Mouse (Mus musculus) gastrocnemius, postnatal 36 days (tissue): ENCODE results near the gene 6030445D17Rik. TPM values are rescaled to one million over a fixed set of nuclear protein-coding genes. Genes with fewer than 3 reads are reported as not detected.

Source experiments
- DNase-seq, 2 experiments: peaks; one replicate each; pipeline ENCODE4 v3.0.0; 2022
- intact Hi-C: fragments of 180-260 bp; cut with DNase I; formaldehyde crosslinking; loops from one replicate; pipeline ENCODE4 v1.15.1; 2025
- total RNA-seq, 2 experiments: library from RNA; stranded (reverse); gene quantifications; 2 replicates each; pipeline ENCODE4 v1.2.3; 2021

Gene 6030445D17Rik
- total RNA-seq, 2 experiments from 2014 or later: 0.15 to 0.38 TPM

DNA sequence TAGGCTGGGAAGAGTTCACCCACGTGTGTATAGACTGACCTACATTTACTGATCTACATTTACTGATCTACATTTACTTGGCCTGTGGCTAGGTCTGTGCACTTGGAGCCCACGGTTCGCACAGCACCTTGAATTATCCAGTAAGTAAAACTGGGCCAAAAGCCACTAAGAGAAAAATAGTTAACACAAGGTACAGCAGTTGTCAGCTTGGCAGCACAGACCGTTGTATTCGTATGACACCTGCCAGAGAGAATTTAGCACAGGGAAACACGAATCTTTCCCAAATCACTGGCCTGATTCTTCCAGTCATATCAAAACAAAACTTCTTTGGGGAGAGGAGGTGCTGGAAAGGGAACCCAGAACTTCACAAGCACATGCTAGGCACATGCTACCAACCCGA is 3.8 kb upstream of the 6030445D17Rik start:
- no peak for DNase-seq
- intact Hi-C loops: no loop called here

DNA sequence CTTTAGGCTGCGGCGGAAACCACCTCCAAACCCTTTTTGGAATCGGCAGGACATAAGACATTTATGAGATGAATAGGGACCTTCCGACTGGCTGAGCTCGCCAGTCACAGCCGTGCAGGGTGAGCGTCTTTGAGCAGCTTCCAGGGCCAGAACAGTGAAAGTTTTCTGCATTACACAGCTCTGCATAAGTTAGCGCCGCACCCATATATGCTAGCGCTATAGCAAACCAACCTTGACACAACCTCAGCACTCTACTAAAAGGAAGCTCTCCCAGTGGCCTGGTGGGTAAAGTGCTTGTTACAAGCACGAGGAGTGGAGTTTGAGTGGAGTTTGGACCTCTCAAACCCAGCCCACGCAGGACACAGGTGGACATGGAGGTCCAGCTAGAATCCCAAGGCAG is 2.8 kb upstream of the 6030445D17Rik start:
- intact Hi-C loops: no loop called here

DNA sequence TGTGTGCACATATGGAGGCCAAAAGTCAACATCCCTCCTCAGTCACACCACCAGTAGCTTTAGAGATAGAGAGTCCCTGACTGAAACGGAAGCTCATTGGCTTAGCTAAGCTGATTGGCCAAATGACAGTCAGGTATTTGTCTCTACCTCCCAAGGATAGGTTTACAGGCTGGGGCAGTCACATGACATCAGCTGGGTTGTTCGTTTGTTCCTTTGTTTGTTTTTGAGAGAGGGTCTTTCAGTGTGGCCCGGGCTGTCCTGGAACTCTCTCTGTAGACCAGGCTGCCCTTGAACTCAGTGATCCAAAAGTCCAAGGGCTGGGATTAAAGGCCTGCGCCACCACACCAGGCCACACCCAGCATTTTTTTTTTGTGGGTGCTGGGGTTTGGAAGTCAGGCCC is 844 bp upstream of the 6030445D17Rik start:
- DNase-seq: no peak
- intact Hi-C loops: no loop called here

More for the DNA sequence above, 2.8 kb upstream of the 6030445D17Rik start:
- DNase-seq: no peak

DNA sequence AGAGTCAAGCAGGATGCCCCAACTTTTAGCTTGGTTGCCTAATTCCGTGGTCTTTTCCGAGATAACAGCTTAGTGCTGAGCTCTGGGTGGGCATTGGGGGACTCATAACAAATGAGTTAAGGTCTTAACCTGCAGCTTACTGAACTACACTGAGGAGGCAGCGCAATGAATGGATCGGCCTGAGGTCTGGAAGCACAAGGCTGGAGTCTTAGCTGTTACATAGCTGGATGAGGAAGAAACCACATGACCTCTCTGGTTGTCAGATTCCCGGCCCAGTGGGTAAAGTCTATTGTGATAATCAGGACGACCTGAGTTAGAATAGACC is 327 bp upstream of the 6030445D17Rik start:
- intact Hi-C loops: no loop called here
- DNase-seq: no peak

DNA sequence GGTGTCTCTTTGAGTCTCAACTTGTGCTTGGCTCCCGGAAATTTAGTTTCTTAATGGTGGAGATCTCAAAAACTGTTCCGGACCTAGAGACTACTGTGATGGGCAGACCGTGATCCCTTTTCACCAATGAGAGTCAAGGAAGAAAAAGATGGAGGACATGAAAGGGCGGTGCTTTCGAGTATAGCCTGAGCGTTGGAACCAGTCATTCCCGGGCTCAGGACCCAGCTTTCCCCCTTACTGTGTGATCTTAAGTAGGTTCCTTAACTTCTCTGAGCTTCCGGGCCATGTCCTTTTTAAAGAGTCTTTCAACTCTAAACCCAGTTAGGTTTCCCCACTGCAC is 759 bp downstream of the 6030445D17Rik start:
- intact Hi-C loops: no loop called here
- DNase-seq: no peak

DNA sequence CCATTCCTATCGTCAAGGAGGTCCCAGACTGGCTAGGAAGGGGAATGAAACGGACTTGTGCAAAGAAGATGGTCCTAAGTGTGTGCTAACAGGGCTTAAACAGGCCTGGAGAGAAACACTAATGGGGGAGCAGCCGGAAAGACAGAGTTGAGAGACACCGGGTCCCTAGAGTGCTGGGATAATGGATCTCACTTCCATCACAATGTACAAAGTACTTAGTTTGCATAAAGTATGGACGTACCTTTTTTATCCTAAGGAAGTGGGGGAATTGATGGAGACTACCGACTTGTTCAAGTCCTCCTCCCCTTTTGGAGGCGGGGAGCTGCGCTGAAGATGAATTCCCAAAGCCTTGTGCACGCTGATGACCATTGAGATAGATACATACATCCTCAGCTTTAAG is 1.4 kb downstream of the 6030445D17Rik start:
- no peak for DNase-seq
- intact Hi-C loops: no loop called here

DNA sequence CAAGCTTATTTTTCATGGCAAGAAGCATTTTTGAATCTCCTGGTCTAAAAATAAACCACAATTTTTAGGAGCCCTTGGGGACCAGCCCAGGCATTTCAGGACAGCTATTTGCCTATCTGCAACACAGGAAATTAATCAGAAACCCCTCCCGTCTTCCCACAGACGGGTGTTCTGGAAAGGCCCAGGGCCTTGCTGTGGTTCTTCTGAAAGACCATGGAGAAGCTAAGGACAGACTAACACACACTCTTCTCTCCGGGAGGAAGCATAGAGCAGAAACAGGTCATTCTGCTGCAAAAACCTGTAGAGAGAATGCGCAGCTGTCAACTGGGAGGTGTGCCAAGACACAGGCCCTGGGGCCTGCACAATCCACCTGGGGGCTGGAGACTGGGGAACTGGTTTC is 4.2 kb downstream of the 6030445D17Rik start:
- peak; percentile 15 to 26 for DNase-seq
- intact Hi-C loops: no loop called here

DNA sequence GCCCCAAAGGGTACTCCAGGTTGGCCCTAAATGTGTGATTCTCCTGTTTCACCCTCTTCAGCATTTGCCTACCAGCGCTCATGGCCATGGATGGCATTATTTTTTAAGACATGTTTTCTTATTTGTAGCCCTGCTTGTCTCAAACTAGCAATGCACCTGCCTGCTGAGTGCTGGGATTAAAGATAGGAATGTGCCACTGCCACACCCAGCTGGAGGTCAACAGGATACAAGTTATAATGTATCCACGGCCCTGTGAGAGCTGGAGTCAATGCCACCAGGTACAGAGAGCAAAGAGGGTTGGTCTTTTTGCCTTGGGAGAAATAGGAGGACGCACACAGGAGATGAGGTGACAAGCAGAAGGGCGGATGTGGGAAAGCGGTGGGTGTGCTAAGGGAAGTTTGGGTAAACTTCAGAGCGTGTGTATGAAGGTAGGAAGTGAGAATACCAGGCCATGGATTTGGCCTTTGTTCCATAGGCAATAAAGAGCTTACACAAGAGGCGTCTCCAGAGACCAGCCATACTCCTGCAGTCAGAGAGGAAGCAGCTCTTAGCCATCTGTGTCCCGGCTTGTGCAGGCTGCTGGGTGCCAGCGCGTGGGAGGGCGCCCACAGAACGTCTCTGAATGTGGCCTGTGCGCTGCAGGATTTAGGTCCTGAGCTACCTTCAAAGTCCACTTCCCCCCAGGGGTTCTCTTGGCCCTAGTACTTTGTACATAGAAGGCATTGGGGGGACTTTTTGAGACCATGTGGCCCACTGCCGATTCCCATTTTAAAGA is 6.7 kb downstream of the 6030445D17Rik start:
- no peak for DNase-seq
- intact Hi-C loops: no loop called here

DNA sequence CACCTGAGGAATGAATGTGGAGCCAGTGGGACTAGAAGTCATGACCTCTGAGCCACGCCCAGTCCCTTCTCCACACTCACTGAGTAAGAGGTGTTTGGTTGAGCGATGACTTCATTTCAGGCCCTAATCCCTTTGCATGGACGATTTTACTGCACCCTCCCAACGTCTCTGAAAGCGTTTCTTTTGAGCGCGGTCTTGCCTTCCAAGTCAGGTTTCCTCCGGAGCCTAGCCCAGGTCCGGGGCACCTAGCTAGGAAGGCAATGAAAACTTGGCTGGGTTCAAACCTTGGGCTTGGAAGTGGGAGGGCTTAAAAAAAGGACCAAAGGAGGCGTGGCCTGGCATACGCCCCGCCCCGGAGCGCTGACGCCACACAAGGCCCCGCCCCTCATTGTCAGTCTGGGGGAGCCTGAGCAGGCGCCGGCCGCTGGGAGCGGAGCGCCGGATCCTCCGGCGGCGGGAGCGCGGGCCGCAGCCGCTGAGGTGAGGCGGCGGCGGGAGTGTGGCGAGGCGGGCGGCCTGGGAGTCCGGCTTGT is 7.4 kb downstream of the 6030445D17Rik start, which contains the start of gene Luzp1:
TSS of gene Luzp1 (plus strand) at position 391 of the 533 bp plus-strand sequence.
- DNase-seq: peak; percentile 88 to 97
- intact Hi-C loops: no loop called here

DNA sequence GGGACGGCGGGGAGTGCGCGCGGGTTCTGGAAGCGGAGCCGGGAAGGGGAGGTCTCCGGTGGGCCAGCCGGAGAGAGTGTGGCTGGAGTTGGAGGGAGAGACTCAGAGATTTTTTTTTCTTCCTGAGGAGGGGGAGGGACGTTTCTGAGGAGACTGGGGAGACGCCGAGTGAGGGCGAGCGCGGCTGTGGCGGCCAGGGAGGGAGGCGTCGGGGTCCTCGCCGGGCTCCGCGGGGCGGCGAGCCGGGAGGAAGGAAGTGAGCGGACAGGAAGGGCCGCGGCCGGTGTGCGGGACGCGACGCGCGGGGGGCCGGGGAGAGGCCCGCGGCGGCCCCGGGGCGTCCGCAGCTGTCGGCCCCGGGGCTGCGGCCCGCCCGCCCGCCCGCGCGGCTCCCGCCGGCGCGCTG is 7.9 kb downstream of the 6030445D17Rik start:
- DNase-seq: no peak
- intact Hi-C loops: loop anchor here (5.0 kb wide), 1 partner anchor 132 kb away; the partner anchor contains the start of gene Kdm1a

DNA sequence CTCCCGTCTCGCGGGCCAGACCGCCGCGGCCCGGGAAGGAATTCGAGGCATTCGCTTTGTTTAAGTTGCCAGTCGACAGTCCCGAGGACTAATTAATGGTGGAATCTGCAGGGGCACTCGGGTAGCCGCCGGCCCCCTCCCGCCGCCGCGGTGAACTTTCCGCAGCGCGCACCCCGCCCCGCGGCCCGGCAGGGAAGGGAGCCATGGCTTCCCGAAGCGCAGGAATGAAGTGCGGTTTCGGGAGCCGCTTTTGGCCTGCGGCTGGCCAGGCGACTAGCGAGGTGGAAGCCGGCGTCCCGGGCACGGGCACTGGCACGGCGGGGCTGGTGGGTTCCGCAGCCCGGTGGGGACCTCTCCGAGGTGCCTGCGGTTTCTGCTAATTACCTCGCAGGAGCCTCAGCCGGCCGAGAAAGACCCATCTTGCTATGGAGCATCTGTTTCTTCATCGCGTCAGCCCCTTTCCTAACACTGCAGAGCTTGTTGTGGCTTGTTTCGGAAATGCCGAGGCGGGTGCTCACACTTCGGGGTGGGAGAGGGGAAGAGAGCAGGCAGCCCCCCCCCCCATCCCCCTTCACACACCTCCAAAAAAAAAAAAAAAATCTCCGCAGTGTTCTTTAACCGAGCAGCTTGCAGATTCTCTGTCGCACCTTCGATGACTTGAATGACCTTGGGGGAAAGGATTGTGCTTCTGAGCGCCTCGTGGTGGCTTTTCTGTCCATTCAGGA is 8.5 kb downstream of the 6030445D17Rik start:
- peak; percentile 15 to 39 for DNase-seq
- intact Hi-C loops: loop anchor here (5.0 kb wide), 1 partner anchor 132 kb away; the partner anchor contains the start of gene Kdm1a

DNA sequence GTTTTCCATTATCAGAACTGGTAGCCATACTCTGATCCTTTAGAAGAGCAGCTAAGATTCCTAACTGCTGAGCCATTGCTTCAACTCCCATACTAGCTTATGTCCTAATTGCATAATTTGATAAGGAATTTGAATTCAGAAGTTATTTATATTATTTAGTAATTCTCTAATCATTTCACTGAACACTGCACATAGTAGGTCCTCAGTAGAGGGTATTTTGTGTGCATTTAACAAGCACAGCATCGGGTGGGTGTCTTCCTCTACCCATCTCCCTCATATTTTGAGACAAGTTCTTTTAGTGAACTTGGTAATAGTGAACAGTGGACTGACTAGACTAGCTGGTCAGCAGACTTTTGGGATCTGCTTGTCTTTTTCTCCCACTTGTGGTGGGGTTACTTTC is 14.6 kb downstream of the 6030445D17Rik start:
- no peak for DNase-seq
- intact Hi-C loops: no loop called here

DNA sequence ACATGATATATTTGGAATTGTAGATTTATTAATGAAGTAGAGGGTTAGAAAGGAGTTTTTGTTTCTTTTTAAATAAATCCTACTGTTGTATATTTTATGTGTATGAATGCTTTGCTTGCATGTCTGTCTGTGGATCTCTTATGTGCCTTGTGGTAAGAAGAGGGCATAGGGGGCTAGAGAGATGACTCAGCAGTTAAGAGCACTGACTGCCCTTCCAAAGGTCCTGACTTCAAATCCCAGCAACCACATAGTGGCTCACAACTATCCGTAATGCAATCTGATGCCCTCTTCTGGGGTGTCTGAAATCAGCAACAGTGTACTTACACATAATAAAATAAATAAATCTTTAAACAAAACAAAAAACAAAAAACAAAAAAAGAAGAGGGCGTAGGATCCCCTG is 24.5 kb downstream of the 6030445D17Rik start:
- DNase-seq: no peak
- intact Hi-C loops: no loop called here

DNA sequence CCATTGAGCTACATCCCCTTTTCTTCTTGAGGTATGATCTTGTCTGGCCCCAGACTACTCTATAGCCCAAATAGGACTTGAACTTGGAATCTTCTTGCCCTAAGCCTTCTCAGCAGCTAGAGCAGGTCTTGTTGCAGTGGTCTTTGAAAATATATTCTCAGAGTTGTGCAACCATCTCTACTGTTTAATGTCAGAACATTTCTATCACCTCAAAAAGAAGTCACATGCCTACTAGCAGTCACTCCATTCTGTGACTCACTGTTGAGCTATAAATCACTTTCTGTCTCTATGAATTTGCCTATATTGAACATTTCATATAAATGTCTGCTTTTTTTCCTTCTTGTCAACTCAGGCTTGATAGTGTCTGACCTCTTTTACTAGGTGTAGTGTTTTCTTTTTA is 33.9 kb downstream of the 6030445D17Rik start:
- DNase-seq: no peak
- intact Hi-C loops: no loop called here

DNA sequence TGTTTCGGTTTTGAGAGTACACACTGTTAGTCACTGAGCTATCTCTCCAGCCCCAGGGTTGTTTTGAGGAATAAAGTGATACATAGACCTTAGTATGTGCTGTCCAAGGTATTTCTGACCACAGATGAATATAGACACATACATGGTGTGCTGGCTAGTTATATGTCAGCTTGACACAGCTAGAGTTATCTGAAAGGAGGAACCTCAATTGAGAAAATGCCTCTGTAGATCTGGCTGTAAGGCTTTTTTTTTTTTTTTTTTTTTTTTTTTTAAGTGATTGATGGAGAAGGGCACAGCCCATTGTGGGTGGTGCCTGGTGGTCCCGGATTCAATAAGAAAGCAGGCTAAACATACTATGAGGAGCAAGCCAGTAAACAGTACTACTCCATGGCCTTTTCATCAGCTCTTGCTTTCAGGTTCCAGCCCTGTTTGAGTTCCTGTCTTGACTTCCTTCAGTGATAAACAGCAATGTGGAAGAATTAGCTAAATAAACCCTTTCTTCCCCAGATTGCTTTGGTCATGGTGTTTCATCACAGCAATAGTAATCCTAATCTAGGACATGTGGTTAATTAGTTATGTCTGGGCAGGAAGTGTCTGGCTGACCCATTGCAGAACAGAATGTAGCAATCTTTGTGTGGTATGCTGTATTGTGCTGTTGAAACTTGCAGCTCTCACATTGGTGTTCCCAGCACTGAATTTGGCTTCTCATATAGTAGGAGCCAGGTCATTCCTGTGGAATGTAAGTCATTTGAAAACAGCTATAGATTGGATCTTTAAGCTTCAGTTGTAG is 43.6 kb downstream of the 6030445D17Rik start:
- intact Hi-C loops: no loop called here

DNA sequence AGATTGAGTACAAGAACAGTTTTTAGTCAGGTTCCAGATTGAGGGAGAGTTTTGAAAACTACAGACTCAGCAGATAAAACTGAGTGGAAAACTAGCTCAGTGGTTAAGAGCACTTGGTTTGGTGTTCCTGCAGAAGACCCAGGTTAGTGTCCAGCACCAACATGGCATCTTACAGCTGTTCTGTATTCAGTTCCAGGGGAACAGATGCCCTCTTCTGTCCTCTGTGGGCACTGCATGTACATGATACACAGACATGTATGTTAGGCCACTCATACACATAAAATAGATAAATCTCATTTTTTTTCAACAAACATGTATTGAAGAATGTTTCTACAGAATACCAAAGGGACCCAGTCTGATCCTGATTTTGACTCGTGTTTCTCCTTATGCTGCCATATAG is 47.8 kb downstream of the 6030445D17Rik start:
- no peak for DNase-seq
- intact Hi-C loops: no loop called here

More for the DNA sequence above, 43.6 kb downstream of the 6030445D17Rik start:
- no peak for DNase-seq

DNA sequence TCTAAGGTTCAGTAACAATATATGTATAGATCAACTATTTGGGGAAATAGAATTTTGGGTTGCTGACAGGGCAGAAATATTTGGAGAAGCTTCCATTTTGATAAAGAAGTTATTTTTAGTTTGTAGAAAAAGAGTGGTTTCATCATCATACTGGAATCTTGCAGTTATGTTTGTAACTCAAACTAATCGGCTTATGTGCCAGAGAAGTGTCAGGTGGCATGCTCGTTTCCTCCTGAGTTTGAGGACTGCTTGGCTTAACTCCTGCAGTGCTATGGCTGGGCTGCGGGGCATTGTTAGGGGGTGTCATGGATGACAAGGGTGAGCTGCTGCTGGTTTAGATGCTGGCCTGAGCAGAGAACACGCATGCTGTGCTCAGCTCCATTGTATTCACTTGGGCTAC is 49.7 kb downstream of the 6030445D17Rik start:
- no peak for DNase-seq
- intact Hi-C loops: no loop called here

DNA sequence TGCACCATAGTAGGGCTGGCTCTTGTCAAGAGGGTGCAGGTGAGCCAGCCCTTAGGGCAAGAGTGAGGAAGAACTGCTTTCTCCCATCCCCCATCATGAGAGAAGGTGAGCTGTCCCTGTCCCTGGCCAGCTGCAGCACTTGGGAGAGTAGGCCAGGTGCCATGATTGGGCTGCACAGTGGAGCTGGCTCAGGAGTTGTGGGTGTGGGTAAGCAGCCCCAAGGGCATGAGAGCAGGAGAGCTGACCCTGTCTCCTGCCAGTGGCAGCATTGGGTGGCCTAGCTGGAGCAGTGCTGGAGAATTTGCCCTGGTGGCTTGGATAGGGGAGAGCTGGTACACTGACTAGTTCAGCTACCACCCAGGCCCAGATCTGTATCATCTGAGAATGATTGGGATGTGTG is 50.9 kb downstream of the 6030445D17Rik start:
- intact Hi-C loops: no loop called here
- peak; percentile 11 for DNase-seq
